ENCODE assay signal across 25 mouse cellular contexts in the genomic region with DNA sequence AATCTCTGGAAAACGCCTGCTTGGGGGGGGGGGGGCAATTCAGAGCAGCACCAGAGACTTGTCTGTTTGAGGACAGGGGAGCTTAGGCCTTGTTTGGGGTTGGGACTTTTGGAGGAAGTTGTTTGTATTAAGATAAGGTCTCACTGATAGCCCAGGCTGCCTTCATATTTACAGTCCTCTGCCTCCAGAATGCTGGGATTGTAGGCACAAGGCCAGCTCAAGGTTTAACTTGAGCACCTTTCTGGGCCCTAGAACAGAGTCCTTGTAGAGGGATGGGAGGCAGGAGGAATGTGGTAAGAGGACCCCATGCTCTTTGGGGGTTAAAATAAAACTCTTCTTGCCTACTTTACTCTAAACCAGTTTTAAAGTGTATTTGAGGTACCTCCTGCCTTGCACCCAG. TPM values are rescaled to one million over a fixed set of nuclear protein-coding genes. Genes with fewer than 3 reads are reported as not detected.
DNase-seq lines count a peak whose midpoint lies in the region; ATAC-seq and TF ChIP-seq lines count a peak whose summit lies in the region.
"Had no signal": no experiment of that assay in that cellular context is flagged by ENCODE, and none has a peak within 500 bp of the region (broad histone marks: within the 10 kb centered on the region; RNA-seq: fewer than 3 reads in every experiment).

No protein-coding gene starts in this region.

- ATAC-seq in heart, embryonic 11.5 days (replicated peaks; ENCODE audit: insufficient number of reproducible peaks, low FRiP score, low TSS enrichment): no peak
- peak; percentile 40 for ATAC-seq in intestine, embryonic 15.5 days
- no peak for ATAC-seq in intestine, embryonic 16.5 days
- peak; percentile 41 for ATAC-seq in lung, postnatal 0 days
- ATAC-seq: CD4-positive, CD25-positive, alpha-beta regulatory T cell, adult 4 months had no signal

- intact Hi-C loops in heart, postnatal 25 days (cut with DNase I): no loop called here

- H3K4me2 ChIP-seq in heart, embryonic 11.5 days: no peak overlapping the region
- no peak overlapping the region for H3K4me2 ChIP-seq in intestine, embryonic 15.5 days (replicated peaks)
- H3K4me2 ChIP-seq in intestine, embryonic 16.5 days (ENCODE audit: low read depth, low read length): no peak overlapping the region
- no peak overlapping the region for H3K4me2 ChIP-seq in lung, postnatal 0 days (replicated peaks; ENCODE audit: low read depth, low read length)
- H3K4me2 ChIP-seq: embryonic facial prominence, embryonic 12.5 days; forebrain, embryonic 12.5 days; hindbrain, embryonic 12.5 days; limb, embryonic 12.5 days; liver, embryonic 15.5 days; midbrain, embryonic 11.5 days had no signal

- TF ChIP-seq CTCF in lung, postnatal 0 days (IDR thresholded peaks at IDR 0.05): no peak

- peaks cover 31% of the 10 kb centered on the region for H3K4me1 ChIP-seq in heart, embryonic 11.5 days (ENCODE audit: control insufficient read depth, insufficient read depth, low read length)
- no peaks in the 10 kb centered on the region for H3K4me1 ChIP-seq in intestine, embryonic 15.5 days (replicated peaks)
- peaks cover 4% of the 10 kb centered on the region; the same call in 1 of the 2 replicates for H3K4me1 ChIP-seq in intestine, embryonic 16.5 days (ENCODE audit: control insufficient read depth, insufficient read depth, low read length)
- H3K4me1 ChIP-seq in lung, postnatal 0 days (ENCODE audit: insufficient read depth, low read depth, low read length): peaks cover 20% of the 10 kb centered on the region; the same call in 1 of the 2 replicates
- H3K4me1 ChIP-seq: embryonic facial prominence, embryonic 12.5 days; forebrain, embryonic 12.5 days; hindbrain, embryonic 12.5 days; limb, embryonic 12.5 days had no signal

- WGBS in heart, embryonic 11.5 days (ENCODE audit: insufficient replicate concordance): 0% methylated on average over 1 of the region's 1 CpGs
- 14% methylated on average over 1 of the region's 1 CpGs for WGBS in intestine, embryonic 15.5 days
- 9% methylated on average over 1 of the region's 1 CpGs for WGBS in intestine, embryonic 16.5 days
- WGBS in lung, postnatal 0 days: 0% methylated on average over 1 of the region's 1 CpGs

- H3K9me3 ChIP-seq in heart, embryonic 11.5 days (replicated peaks; ENCODE audit: control insufficient read depth, low read length): no peaks in the 10 kb centered on the region
- H3K9me3 ChIP-seq in intestine, embryonic 15.5 days: no peaks in the 10 kb centered on the region
- H3K9me3 ChIP-seq in intestine, embryonic 16.5 days (ENCODE audit: control insufficient read depth, low read length): no peaks in the 10 kb centered on the region
- no peaks in the 10 kb centered on the region for H3K9me3 ChIP-seq in lung, postnatal 0 days (ENCODE audit: low read length)
- H3K9me3 ChIP-seq: embryonic facial prominence, embryonic 12.5 days; forebrain, embryonic 12.5 days; hindbrain, embryonic 12.5 days; limb, embryonic 12.5 days; liver, embryonic 15.5 days had no signal

- peak overlapping the region; percentile 54 for H3K27ac ChIP-seq in heart, embryonic 11.5 days (ENCODE audit: low read depth, low read length)
- H3K27ac ChIP-seq in intestine, embryonic 15.5 days: no peak overlapping the region
- H3K27ac ChIP-seq in intestine, embryonic 16.5 days (ENCODE audit: low read length): no peak overlapping the region
- peak overlapping the region; percentile 75; the same call in 1 of the 2 replicates for H3K27ac ChIP-seq in lung, postnatal 0 days (ENCODE audit: low read length)
- H3K27ac ChIP-seq: embryonic facial prominence, embryonic 12.5 days; forebrain, embryonic 12.5 days; hindbrain, embryonic 12.5 days; limb, embryonic 12.5 days; liver, embryonic 15.5 days had no signal

- no peaks in the 10 kb centered on the region for H3K27me3 ChIP-seq in heart, embryonic 11.5 days (ENCODE audit: control insufficient read depth, insufficient read depth, low read length)
- no peaks in the 10 kb centered on the region for H3K27me3 ChIP-seq in intestine, embryonic 15.5 days (replicated peaks)
- no peaks in the 10 kb centered on the region for H3K27me3 ChIP-seq in intestine, embryonic 16.5 days (replicated peaks; ENCODE audit: control insufficient read depth, insufficient read depth, low read length)
- H3K27me3 ChIP-seq in lung, postnatal 0 days (replicated peaks; ENCODE audit: insufficient read depth, low read length): no peaks in the 10 kb centered on the region
- H3K27me3 ChIP-seq: embryonic facial prominence, embryonic 12.5 days; forebrain, embryonic 12.5 days; hindbrain, embryonic 12.5 days; limb, embryonic 12.5 days; liver, embryonic 15.5 days had no signal

- peaks cover 41% of the 10 kb centered on the region for H3K36me3 ChIP-seq in heart, embryonic 11.5 days (ENCODE audit: control insufficient read depth, insufficient read depth, low read length)
- H3K36me3 ChIP-seq in intestine, embryonic 15.5 days: peaks cover 37% of the 10 kb centered on the region
- peaks cover 15% of the 10 kb centered on the region for H3K36me3 ChIP-seq in intestine, embryonic 16.5 days (ENCODE audit: control insufficient read depth, insufficient read depth, low read length)
- H3K36me3 ChIP-seq in lung, postnatal 0 days (ENCODE audit: insufficient read depth, low read length): peaks cover 58% of the 10 kb centered on the region

- H3K4me3 ChIP-seq in heart, embryonic 11.5 days (ENCODE audit: low read depth, low read length): no peak overlapping the region
- H3K4me3 ChIP-seq in intestine, embryonic 15.5 days (replicated peaks): no peak overlapping the region
- H3K4me3 ChIP-seq in intestine, embryonic 16.5 days (ENCODE audit: low read length): no peak overlapping the region
- no peak overlapping the region for H3K4me3 ChIP-seq in lung, postnatal 0 days (ENCODE audit: low read depth, low read length)
- H3K4me3 ChIP-seq: embryonic facial prominence, embryonic 12.5 days; erythroblast, embryonic 14.5 days; forebrain, embryonic 12.5 days; hindbrain, embryonic 12.5 days; limb, embryonic 12.5 days; liver, embryonic 15.5 days had no signal

- H3K9ac ChIP-seq in heart, embryonic 11.5 days (ENCODE audit: low read depth, low read length): no peak overlapping the region
- no peak overlapping the region for H3K9ac ChIP-seq in intestine, embryonic 15.5 days
- H3K9ac ChIP-seq in intestine, embryonic 16.5 days (ENCODE audit: low read depth, low read length): no peak overlapping the region
- H3K9ac ChIP-seq in lung, postnatal 0 days (replicated peaks; ENCODE audit: low read depth): no peak overlapping the region
- H3K9ac ChIP-seq: embryonic facial prominence, embryonic 12.5 days; hindbrain, embryonic 12.5 days; limb, embryonic 12.5 days; liver, embryonic 15.5 days had no signal

- DNase-seq in heart, postnatal 25 days (ENCODE audit: low spot score): no peak
- peak; percentile 26 for DNase-seq in lung, postnatal 0 days (ENCODE audit: low spot score)
- DNase-seq in lung, postnatal 14 days: no peak
- DNase-seq in thymus, postnatal 36 days: no peak
- no peak for DNase-seq in cerebellum, adult 9-11 months
- DNase-seq: adrenal gland, postnatal 25 days; cerebellum, postnatal 14 days; gastrocnemius, postnatal 25 days; kidney, adult 18-20 months; kidney, postnatal 4 days; right cerebral cortex, adult 18-20 months; right cerebral cortex, postnatal 4 days; thymus, postnatal 14 days had no signal

- peak; percentile 70 for TF ChIP-seq EP300 in lung, postnatal 0 days (IDR thresholded peaks at IDR 0.05)

RNA-seq across cellular contexts. Expression of gene Ripor3, which starts 37.6 kb away (rescaled TPM):
- polyA plus RNA-seq in heart, embryonic 11.5 days (2014; fragmentation: Nextera tagmentation; extraction: Ambion mirVana): 0.97 and 2.1 TPM in 2 replicates
- total RNA-seq in heart, postnatal 25 days (2021): under 1 TPM; 0.49 to 0.75 TPM
- polyA plus RNA-seq in intestine, embryonic 15.5 days (2015; fragmentation: Nextera tagmentation; extraction: Ambion mirVana): 3.7 and 4.2 TPM in 2 replicates
- polyA plus RNA-seq in intestine, embryonic 16.5 days (2015; fragmentation: Nextera tagmentation; extraction: Ambion mirVana): 2.7 and 3.1 TPM in 2 replicates
- 1.00 and 1.1 TPM in 2 replicates for polyA plus RNA-seq in lung, postnatal 0 days (2015; fragmentation: Nextera tagmentation; extraction: Ambion mirVana)
- total RNA-seq: megakaryocyte progenitor cell, adult 5-6 weeks had no signal

RNA-seq across cellular contexts. Expression of gene Ptpn1, which starts 41.0 kb away (rescaled TPM):
- 43.5 and 46.7 TPM in 2 replicates for polyA plus RNA-seq in heart, embryonic 11.5 days (2014; fragmentation: Nextera tagmentation; extraction: Ambion mirVana)
- total RNA-seq in heart, postnatal 25 days (2021): 10 to 100 TPM; 21.9 to 23.4 TPM
- 41.1 and 54.2 TPM in 2 replicates for polyA plus RNA-seq in intestine, embryonic 15.5 days (2015; fragmentation: Nextera tagmentation; extraction: Ambion mirVana)
- polyA plus RNA-seq in intestine, embryonic 16.5 days (2015; fragmentation: Nextera tagmentation; extraction: Ambion mirVana): 37.7 and 45.5 TPM in 2 replicates
- 81.2 and 94.5 TPM in 2 replicates for polyA plus RNA-seq in lung, postnatal 0 days (2015; fragmentation: Nextera tagmentation; extraction: Ambion mirVana)

Comparison
In these comparisons a context has a peak if more than half of its experiments do, and no peak if none do; other contexts are left out.
1. ATAC-seq: peak in intestine, embryonic 15.5 days (single experiment) and lung, postnatal 0 days (single experiment); none in heart, embryonic 11.5 days (single experiment) and intestine, embryonic 16.5 days (single experiment).
2. H3K27ac ChIP-seq: peak in heart, embryonic 11.5 days (single experiment) and lung, postnatal 0 days (single experiment); none in intestine, embryonic 15.5 days (single experiment) and intestine, embryonic 16.5 days (single experiment).